Mouse (Mus musculus) embryo, embryonic 11.5 days (tissue): ENCODE data around the gene Srrm3.

Experiments used
- DNase-seq: peaks from one replicate; pipeline ENCODE4 v3.0.0-alpha.2; 2012; ENCODE audit warnings: low read depth, low spot score

Srrm3 gene

DNA sequence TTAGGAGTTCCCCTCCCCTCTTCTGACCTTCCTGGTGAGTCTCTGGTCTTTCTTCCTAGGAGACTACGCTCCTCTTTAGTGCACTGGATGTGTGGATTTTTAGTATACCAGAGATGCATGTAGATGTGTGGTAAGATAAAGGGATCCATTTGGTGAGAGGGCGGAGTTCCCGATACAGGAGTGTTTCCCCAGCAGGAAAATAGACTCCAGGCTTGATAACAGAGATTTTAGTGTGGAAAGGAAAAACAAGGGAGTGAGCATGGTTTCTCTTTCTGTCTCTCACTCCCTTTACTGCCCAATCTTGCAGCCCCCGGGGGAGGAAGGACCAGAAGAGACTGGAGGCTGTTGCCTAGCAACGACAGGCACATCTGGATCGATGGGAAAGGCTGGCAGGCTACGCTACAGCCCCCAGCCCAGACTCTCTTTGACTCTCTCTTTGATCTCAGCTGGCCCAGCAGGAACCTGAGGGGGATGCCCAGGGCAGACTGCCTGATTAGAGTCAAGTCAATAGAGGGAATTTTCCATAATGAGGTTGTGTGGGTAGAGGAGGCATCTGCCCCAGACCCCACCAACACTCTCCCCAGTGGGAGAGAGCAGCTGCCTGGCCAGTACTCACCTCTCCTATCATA is 15.7 kb downstream of the Srrm3 start:
- no peak for DNase-seq

DNA sequence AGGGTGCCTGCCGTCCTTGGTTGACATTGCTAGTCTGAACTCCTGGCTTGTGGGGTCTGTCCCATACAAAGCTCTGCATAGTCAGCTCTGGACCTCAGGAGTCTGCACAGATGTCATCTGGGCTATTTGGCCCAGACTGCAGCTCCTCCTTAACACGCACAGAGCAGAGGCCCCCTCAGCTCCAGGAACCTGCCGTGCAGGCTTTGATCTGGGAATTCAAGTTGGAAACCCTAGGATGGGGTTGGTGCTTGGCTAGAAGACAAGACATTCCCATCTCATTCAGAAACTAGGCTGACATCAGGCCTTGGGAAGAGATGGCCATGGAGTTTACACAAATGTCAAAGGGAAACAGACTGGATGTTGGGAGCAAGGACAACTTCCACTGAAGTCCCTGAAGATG is 17.8 kb downstream of the Srrm3 start:
- DNase-seq = no peak

DNA sequence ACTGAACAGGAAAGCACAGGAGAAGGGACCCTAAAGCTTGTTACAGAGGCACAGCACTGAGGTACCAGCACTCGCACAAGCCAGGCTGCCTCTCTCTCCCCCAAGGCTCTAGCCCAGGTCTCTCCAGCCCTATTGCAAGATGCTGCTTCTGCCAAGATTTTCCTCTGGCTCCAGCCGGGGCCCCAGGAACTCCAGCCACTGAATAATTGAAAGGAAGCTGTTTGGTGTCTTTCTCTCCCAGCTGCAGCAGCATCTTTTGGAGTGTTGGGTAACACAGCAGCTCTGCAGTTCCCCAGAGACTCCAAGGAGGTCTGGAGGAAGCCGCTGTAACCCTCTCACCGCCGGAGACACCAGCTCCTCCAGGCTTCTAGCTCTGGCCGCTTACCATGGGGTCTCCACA is 19.5 kb downstream of the Srrm3 start:
- DNase-seq = no peak

DNA sequence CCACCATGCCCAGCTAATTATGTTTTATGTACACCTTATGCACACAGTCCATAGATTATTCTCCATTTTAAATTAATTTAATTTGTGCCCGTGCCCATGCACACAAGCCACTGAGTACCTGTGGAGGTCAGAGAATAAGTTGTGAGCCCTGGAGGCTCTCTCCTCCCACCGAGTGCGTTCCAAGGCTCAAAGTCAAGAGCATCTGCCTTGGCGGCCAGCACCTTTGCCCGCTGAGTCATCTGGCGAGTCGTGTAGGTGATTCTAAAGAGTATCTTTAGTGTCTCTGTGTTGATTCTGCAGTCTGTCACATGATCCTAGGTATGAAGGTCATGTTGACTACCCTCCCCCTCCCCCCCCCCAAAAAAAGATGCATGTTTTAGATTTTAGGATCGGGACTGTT is 22.7 kb downstream of the Srrm3 start:
- DNase-seq = no peak

DNA sequence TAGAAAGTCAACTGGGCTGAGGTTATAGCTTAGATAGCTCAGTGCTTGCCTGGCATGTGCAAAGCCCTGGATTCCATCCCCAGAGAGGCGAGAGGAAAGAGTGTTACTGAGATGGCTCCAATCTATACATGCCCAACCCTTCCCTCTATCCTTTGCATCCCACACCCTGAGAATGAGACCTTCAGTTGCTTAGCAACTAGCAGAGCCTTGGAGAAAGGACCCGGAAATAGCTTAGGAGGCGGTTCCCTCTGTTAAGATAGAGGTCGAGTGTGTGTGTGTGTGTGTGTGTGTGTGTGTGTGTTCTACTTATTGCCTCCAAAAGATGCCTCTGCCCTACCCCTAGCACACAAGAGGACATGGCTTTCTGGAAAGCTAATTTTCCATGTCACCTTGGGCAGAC is 26.0 kb downstream of the Srrm3 start:
- DNase-seq = no peak

DNA sequence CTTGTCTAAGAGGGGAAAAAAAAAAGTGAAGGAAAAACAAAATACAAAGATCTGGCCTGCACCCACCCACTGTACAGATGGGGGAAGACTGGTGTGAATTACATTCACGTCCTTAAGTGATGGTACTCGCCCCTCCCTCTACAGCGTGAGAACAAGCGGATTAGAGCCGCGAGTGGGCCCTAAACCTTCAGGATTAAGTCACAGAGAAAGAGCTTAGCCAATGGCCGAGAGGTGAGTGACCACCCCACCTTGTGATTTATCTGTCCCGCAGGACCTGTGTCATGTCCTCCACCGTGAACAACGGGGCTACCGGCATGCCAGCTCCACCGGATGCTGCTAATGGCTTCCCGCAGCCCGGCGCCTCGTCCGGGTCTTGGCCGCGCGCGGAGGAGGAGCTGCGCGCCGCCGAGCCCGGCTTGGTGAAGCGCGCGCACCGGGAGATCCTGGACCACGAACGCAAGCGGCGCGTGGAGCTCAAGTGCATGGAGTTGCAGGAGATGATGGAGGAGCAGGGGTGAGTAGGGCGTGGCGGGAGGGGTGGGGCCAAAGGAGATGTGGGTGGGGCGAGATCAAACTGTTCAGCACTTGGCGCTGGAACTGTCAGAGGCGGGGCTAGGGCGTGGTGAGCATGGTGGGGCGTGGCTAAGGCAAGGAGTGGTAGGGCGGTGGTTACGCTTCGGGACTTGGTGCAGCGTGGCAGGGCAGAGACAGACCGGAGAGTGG is 28.2 kb downstream of the Srrm3 start:
- DNase-seq = peak; percentile 77

DNA sequence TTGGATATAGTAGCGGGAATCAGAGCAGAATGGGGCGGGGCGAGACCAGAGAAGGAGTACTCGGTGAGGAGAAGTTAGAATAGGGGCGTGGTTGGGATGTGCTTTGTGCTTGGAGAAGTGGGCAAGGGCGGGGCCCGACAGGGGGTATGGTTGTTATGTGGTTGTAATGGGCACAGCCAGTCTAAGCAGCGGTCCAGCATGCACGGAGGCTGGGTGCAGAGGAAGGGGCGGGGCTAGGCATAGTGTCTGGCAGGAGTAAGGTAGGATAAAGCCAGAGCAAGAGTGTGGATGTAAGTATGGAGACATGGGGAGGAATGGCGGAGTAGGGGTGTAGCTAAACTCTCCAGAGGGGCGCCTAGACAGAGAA is 28.8 kb downstream of the Srrm3 start:
- DNase-seq = no peak

DNA sequence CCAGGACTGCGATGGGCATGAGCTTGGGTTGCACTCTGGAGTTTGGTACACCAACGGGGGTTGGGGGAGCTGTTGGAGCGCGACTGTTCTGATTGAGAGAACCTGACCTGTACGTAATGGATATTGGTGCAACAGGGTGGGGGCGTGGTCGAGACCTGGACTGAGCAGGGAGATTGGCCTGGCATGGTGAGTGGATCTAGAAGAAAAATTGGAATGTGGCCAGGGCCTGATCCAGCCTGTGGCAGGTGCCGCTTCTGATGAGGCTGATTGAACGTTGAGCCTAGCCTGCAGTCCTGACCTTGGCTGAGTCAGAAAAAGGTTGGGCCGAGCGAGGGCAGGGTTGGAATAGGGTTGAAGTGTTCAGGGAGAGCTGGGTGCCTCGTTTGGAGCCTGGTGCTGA is 29.3 kb downstream of the Srrm3 start:
- no peak for DNase-seq

DNA sequence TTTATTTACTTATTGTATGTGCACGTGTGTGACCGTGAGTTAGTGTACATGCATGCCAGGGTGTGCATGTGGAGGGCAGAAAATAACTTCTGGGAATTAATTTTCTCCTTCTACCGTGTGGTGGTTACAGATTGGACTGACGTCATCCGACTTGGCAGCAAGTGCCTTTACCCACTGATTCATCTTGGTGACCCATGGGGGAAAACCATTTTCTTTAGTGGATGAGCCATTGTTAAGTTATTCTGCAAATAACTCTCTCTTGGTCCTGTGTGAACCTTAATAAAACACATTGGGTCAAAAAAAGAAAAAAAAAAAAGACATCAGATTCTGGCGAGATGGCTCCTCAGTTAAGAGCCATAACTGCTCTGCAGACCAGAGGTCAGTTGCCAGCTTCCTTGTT is 35.0 kb downstream of the Srrm3 start:
- no peak for DNase-seq

DNA sequence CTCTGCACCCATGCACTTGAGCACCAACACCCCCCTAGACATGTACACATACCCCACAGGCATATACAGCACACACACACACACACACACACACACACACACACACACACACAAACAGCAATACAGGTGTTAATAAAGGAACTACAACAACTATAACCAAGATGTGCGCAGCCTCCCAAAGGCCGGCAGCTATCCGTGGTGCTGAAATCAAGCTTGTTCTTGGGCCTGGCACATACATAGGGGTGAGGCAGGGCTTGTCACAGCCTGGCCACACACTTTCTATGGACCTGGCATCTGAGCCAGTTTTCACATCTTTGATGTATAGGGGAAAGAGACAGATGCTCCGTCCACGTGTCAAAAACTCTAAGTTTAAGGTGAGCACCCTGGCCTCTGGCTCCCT is 36.7 kb downstream of the Srrm3 start:
- DNase-seq = peak; percentile 48

DNA sequence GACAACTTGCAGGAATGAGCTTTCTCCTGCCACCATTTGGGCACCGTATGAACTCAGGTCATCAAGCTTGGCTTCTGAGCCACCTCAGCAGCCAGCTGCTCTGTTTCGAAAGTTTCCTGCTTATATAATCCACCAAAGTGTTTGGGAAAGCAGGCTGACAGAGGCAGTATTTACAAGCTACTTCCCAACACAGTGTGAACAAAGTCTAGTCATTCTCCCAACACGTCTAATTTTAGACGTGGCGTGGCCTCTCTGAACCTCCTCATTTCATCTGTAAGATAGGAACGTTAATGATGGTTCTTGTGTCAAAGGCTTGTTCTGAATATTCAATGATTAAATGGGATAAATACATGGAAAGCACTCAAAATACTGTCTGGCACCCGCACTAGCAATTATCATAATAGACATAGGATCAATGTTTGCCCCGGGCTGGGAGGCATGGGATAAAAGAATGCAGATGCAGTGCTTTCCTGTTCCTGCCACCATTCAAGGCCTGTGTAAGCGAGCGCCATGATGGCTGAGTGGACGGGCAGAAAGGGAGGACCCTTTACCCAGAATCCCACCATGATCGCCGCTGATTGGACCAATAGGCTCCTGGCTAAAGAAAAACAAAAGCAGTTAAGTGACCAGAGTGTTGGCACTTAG is 39.1 kb downstream of the Srrm3 start:
- no peak for DNase-seq

DNA sequence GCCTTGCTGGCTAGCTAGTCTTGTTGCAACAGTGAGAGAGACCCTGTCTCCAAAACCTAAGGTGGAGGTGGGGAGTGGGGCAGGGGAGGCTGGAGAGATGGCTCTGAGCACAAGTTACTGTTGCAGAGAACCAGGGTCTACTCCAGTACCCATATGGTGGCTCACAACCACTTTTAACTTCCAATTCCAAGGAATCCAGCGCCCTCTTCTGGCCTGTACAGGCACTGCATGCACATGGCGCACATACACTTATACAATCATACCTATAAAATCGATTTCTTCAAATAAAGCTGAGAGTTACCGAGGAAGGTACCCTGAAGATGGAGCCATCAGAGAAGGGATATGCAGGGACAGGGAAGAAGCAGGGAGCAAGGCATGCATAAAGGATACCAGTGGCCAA is 40.8 kb downstream of the Srrm3 start:
- DNase-seq = no peak

DNA sequence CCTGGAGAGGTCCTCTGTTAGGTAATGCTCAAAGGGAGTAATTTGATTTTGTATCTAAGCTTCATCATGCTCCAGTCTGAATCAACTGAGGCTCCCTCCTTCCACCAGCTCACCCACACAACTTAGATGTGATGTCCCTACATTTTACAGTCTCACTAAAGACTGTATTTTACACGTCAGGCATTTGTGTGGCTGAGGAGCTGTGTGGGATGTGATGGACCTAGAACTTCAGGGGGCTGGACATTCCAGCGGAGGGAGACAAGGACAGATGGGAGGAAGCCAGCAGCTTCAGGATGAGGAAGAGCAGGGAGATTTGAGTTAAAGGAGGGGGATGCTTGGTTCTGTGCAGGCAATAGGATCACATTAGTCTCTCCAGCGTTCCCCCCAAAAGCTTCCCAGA is 41.2 kb downstream of the Srrm3 start:
- no peak for DNase-seq

DNA sequence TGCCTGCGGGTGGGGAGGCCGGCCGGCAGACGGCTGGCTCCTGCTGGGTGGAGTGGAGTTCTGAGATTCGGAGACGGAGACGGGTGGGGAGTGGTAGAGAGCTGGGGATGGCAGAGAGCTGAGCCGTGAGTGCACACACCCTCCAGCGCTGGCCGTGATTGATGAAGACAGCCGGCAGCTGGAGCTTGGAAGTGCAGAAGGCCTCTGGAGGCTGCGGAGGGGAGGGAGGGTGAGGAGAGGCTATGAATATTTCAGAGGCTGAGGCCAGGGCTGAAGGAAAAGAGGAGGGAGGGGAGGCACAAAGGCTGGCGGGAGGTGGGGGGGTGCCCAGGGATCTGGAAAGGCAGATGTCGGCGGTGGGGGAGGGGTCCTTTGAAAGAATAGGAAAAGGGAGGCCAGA is 44.3 kb downstream of the Srrm3 start:
- DNase-seq = peak; percentile 77

DNA sequence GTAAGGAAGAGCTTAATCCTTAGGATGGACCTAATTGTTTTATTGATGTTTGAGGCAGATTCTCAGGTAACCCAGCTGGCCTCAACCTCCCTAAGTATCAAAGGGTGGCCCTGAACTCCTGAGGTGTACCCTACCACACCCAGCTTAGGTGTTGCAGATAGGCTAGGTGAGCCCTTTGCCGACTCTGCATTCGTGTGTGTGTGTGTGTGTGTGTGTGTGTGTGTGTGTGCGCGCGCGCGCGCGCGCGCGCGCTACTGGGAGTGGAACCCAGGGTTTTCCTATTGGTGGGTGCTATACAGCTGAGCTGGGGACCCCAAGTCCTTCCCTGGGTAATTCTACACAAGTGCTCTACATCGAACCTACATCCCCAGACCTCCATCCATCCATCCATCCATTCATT is 44.8 kb downstream of the Srrm3 start:
- DNase-seq = no peak

DNA sequence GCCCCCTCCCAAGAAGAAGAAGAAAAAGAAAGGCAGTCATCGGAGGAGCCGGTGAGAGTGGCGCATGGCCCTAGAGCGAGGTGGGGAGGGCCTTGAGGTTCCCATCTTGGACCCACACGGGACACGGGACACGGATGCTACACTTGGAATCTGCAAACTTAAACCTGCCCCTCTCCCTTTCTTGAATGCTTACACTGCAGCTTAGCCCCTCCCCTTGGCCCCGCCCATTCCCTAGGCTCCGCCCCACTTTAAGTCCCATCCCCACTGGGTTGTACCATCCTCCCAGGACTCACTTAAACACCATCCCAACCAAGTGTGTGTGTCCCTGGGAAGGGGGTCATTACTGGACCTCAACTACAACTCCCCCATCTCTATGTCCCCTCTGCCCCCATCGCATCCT is 45.7 kb downstream of the Srrm3 start:
- DNase-seq = no peak

DNA sequence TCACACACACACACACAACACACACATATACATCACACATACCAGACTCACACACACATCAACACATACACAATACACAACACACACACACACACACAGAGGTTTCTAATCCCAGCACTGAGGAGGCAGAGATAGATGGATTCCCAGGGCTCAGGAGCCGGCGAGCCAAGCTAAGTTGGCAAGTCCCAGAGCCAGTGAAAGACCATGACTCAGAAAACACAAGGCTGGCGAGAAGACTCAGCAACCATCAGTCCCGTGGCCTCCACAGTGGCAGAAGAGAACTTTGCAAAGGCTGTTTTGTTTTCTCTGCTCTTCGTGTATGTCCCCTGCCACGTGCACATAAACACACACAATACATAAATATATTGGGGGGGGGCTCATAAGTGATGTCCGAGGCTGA is 47.0 kb downstream of the Srrm3 start:
- no peak for DNase-seq

DNA sequence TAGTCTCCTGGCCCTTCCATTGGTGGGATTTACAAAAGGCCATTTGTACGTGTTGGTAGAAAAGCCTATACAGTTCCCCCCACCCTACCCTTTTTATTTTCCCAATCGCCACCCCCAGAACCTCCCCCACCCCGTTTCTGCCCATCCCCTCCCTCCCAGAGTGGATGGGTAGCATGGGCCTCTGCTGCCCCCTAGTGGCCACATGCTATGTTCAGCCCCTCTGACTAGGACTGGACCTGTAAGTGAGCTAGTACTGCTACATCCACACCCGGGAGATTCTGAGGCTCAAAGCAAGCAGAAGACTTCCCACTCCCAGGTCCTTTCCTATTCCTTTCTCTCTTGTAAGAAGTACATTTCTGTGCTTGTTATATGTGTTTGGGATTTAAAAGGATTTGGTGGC is 48.5 kb downstream of the Srrm3 start:
- DNase-seq = peak; percentile 43

DNA sequence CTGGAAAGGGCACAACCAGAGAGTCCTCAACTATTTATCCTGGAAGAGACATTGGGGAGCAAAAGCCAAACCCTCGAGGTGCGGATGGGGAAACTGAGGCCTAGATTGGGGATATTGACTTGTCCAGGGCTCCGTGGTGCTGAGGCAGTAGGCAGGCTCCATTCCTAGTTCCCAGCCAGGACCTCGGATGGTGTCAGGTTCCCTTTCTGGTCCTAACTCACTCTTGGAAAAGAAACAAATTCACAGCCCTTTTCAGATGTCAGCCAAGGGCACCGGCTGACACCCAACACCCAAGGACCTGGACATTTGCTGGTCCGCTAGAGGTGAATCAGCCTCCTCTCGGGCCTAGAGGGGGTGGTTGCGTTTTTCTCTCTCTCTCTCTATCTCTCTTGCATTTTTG is 60.0 kb downstream of the Srrm3 start:
- no peak for DNase-seq

DNA sequence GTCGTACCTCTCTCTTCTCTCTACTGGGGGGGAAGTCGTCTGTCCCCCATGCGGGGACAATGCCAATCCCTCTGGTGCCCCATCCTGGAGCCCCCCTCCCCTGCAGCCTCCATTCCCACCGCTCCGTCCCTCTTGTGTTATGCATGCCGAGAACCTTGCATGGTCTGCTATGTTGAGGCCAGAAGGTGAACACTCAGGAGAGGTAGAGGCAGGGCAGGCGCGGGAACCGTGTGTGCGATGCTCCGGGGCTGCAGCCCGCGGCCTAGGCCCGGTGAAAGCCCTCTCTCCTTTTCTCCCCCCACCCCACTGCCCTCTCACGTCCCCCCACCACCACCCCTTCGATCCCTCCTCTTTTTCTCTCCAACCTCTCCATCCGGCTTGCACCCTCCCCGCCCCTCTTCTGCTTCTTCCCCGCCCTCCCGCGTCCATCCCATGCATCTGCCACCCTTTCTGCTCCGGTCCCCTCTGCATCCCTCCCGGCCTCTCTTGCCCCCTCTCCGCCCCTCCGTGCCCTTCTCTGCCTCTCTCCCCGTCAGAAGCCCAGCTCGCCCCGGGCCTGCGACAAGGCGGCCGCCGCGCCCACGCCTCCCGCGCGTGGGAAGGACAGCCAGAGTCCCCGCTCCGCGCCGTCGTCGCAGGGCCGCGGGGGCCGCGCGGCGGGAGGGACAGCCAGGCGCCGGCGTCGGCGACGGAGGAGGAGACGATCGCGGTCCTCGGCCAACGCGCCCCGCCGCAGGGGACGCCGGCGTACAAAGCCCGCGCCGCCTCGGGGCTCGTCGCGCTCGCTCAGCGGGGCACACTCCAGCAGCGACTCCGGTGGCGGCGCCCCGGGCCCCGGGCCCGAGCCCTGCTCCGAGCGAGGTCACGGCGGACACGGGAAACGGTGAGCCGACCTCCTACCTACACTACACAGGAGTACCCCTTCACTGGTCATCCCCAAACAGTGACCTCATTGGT is 61.2 kb downstream of the Srrm3 start:
- DNase-seq = no peak

DNA sequence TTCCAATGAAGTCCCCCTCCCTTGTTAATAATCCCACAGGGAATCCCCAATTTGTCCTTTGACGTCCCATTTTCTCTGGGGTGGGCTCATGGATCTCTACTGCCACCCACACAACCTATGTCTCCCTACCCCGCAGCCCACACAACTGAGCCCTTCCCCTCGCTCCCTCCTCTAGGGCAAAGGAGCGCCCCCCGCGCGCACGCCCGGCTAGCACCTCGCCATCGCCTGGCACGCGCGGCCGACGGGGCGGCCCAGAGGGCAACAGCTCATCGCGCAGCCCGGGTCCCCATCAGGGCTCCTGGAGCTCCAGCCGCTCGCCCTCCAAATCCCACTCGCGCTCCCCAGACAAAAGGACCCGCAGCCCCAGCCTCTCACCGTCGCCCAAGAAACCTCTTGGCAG is 62.0 kb downstream of the Srrm3 start:
- no peak for DNase-seq
